Mouse (Mus musculus) neutrophil, adult 59 days (primary cell): Measurements from ENCODE around the gene Fam216b. TPM values are rescaled to one million over a fixed set of nuclear protein-coding genes. Genes with fewer than 3 reads are reported as not detected.

ENCODE experiments used
- total RNA-seq, 2 experiments: library from RNA; stranded (reverse); gene quantifications; 1 replicate in 1 of 2; 2 replicates in 1 of 2; pipeline ENCODE4 v1.2.4; 2023

Gene Fam216b
- total RNA-seq = not detected

DNA sequence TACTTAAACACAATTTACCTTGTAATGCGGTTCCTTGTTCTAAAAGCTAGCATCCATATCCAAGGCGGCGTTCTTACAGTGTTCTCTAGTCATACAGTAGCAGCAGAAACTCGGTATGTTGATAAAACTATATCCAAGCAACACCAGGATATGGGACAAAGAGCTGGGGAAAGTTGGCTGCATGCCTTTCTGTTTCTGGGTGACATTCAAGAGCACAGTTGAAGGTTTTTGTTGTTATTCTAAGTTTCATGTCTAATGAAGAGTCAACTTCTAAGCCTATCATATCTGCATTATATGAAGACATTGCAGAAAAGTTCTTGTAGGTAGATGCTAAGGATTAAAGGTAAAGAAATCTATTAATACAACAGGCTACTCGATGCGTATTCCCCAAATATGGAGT lies at the start of gene Fam216b:
TSS of gene Fam216b (minus strand) at position 101 of the 400 bp plus-strand sequence.

Other genes starting within 250 kb of the Fam216b start
- 10 to 100 TPM; 22.9 to 23.4 TPM for gene Dnajc15, start 213.9 kb downstream of the Fam216b start, total RNA-seq
- 10 to 100 TPM; 19.9 to 21.1 TPM for gene Epsti1, start 184.8 kb downstream of the Fam216b start, total RNA-seq
- gene Tnfsf11, start 219.0 kb upstream of the Fam216b start, total RNA-seq = not detected